Mouse (Mus musculus) lung, adult 2 months (tissue): ENCODE measurements at regions not wholly inside any gene's neighbourhood (a gene's known extent, or its start where the extent isn't known, plus 50 kb on each side); places are given as distances from the start of the nearest gene placed in this dataset.

Experiments used
- CTCF ChIP-seq: fragments of 200-500 bp; IDR thresholded peaks from 2 replicates; pipeline ENCODE4 v1.5.1; 2011; ENCODE audit warnings: mild to moderate bottlenecking, low read length, control low read depth; ENCODE audit not compliant: insufficient read depth
- POLR2A ChIP-seq: fragments of 200-500 bp; IDR thresholded peaks from 2 replicates; pipeline ENCODE4 v1.6.1; 2011; ENCODE audit warnings: low read depth, mild to moderate bottlenecking, control low read depth, low read length, borderline replicate concordance; ENCODE audit errors: extremely low read depth

DNA sequence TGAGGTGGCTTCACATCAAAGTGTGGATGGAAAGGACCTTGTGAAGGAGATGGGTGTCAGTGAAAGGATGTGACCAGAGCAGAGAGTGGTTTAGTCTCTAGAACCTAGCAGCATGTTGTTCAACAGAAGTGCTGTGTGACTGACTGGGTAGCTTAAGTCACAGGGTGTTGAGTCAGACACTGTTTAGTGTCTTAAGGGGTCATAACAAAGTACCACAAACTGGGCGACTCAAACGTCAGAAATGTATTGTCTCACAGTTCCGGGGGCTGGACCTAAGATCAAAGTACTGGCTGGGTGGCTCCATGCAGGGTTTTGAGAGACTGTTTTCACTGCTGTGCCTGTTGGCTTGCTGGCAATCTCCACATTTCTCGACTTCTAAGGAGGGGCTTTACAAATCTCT, 68.1 kb upstream of the Gadd45a start:
- TF ChIP-seq CTCF = no peak
- TF ChIP-seq POLR2A = no peak
